Mouse (Mus musculus) kidney, postnatal 0 days (tissue): ENCODE results near the gene Ergic1. TPM values are rescaled to one million over a fixed set of nuclear protein-coding genes. Genes with fewer than 3 reads are reported as not detected.

Source experiments
- ATAC-seq: fragments of 200-750 bp; cut with Nextera tagmentation; replicated peaks from 2 replicates; pipeline ENCODE4 v1.8.0; 2017; ENCODE audit warnings: low read depth, moderate number of reproducible peaks, moderate TSS enrichment, moderate library complexity; ENCODE audit not compliant: low FRiP score
- DNase-seq: peaks from one replicate; pipeline ENCODE4 v3.0.0-alpha.2; 2016; ENCODE audit warnings: low spot score
- H3K27ac ChIP-seq: fragments of 300-500 bp; sonication (generic); 2 replicates; pipeline ENCODE4 v1.5.1; 2014; ENCODE audit warnings: mild to moderate bottlenecking
- H3K27me3 ChIP-seq: fragments of 300-500 bp; sonication (generic); 2 replicates; pipeline ENCODE4 v1.6.1; 2014; ENCODE audit warnings: low read length, mixed read lengths; ENCODE audit not compliant: insufficient read depth
- H3K36me3 ChIP-seq: fragments of 300-500 bp; sonication (generic); 2 replicates; pipeline ENCODE4 v1.6.1; 2014; ENCODE audit warnings: low read length, mixed read lengths; ENCODE audit not compliant: insufficient read depth
- H3K4me1 ChIP-seq: fragments of 300-500 bp; sonication (generic); replicated peaks from 2 replicates; pipeline ENCODE4 v1.6.1; 2014; ENCODE audit warnings: antibody characterized with exemption, low read length, mixed read lengths; ENCODE audit not compliant: insufficient read depth
- H3K4me2 ChIP-seq: fragments of 300-500 bp; sonication (generic); 2 replicates; pipeline ENCODE4 v1.6.1; 2014; ENCODE audit warnings: mild to moderate bottlenecking, low read length, moderate library complexity, mixed read lengths
- H3K4me3 ChIP-seq: fragments of 300-500 bp; sonication (generic); replicated peaks from 2 replicates; pipeline ENCODE4 v1.5.1; 2014; ENCODE audit warnings: low read depth, low read length
- H3K9ac ChIP-seq: fragments of 300-500 bp; sonication (generic); 2 replicates; pipeline ENCODE4 v1.6.1; 2014; ENCODE audit warnings: low read depth, low read length
- H3K9me3 ChIP-seq: fragments of 300-500 bp; sonication (generic); replicated peaks from 2 replicates; pipeline ENCODE4 v1.6.1; 2016; ENCODE audit warnings: low read length, inconsistent platforms, mixed read lengths
- CTCF ChIP-seq: IDR thresholded peaks from 2 replicates; pipeline ENCODE4 v1.5.1; 2016; ENCODE audit warnings: antibody characterized with exemption, low read depth, mild to moderate bottlenecking, moderate library complexity
- WGBS: fragments of 180-500 bp; shearing (Covaris S2); extraction: QIAGEN DNeasy Blood & Tissue Kit; methylation state at CpG from one replicate; pipeline ENCODE4 v1.1.7; 2014; 5-methylcytosine and 5-hydroxymethylcytosine counted together
- polyA plus RNA-seq: library from polyadenylated mRNA; unstranded; fragments of >200 nt; fragmentation: Nextera tagmentation; extraction: Ambion mirVana; gene quantifications from 2 replicates; pipeline ENCODE4 v1.2.1, GENCODE M21; 2015

The Ergic1 gene
- polyA plus RNA-seq, 1 experiment from 2014 or later: 107 TPM

DNA sequence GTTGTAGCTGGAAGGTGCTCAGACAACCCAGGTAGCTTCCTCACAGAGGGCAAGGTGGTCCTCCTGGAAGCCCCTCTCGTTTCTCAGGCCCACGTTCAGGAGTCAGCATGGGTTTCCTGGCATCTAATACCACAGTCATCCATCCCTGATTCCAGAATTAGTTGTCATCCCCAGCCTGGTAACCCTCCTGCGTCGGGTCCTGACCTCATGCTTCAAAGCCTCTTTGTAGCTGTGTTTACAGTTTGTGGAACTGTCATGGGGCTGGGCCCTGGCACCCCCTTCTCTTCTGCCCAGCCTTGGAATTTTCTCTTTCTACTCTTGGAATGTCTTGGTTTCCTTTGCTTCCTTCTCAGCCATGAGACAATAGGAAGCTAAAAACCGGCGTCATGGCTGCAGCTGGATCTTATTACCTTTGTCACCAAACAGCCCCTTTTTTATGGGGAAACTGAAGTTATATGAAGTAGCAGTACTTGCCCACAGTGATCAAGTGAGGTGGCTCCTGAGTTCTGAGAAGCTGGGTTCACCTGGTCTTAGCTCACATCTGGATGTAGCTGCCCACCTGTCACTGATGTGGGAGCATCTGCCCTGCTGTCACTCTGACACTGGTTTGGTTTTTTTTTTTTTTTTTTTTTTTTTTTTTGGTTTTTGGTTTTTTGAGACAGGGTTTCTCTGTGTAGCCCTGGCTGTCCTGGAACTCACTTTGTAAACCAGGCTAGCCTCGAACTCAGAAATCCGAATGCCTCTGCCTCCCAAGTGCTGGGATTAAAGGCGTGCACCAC is 53.6 kb downstream of the Ergic1 start:
- Histone ChIP-seq H3K36me3 (peaks cover 15% of the 10 kb centered on the region; the same call in 1 of the 2 replicates), H3K9ac (no peak overlapping the region)

DNA sequence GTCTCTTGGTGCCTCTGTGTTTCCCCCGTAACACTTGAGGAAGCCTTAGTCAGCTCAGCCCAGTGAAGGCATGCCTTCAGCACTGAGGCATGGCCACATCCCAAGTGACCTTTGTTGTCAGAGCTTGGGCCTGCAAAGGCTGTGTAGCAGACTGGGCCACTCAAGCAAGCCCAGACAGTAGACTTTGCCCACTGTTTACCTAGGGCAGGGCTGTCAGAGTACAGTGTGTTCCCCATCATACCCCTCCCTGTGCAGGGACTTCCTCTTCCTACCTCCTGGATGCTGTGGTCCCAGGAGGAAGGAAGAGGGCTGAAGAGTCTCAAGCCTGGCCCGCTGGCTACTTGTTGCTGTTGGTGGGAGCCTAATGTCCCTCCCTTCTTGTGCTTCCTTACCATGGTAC is 55.4 kb downstream of the Ergic1 start:
- Histone ChIP-seq H3K4me3 (no peak overlapping the region), H3K27me3 (no peaks in the 10 kb centered on the region), H3K9me3 (no peaks in the 10 kb centered on the region), H3K9ac (no peak overlapping the region), H3K4me1 (peaks cover 12% of the 10 kb centered on the region; the same call in 1 of the 2 replicates), H3K4me2 (no peak overlapping the region), H3K27ac (peak overlapping the region; percentile 73), H3K36me3 (peaks cover 13% of the 10 kb centered on the region; the same call in 1 of the 2 replicates)
- TF ChIP-seq CTCF: no peak
- 66% methylated on average over 2 of the region's 2 CpGs for WGBS
- ATAC-seq: peak; percentile 91
- peak; percentile 46 for DNase-seq

More for the DNA sequence above, 53.6 kb downstream of the Ergic1 start:
- ATAC-seq: no peak
- no peaks in the 10 kb centered on the region for H3K27me3 ChIP-seq
- no peak overlapping the region for H3K4me2 ChIP-seq
- peaks cover 11% of the 10 kb centered on the region; the same call in 1 of the 2 replicates for H3K4me1 ChIP-seq
- no peak overlapping the region for H3K27ac ChIP-seq
- no peak for TF ChIP-seq CTCF
- no peak for DNase-seq
- 77% methylated on average over 9 of the region's 9 CpGs for WGBS
- no peaks in the 10 kb centered on the region for H3K9me3 ChIP-seq
- H3K4me3 ChIP-seq: no peak overlapping the region

DNA sequence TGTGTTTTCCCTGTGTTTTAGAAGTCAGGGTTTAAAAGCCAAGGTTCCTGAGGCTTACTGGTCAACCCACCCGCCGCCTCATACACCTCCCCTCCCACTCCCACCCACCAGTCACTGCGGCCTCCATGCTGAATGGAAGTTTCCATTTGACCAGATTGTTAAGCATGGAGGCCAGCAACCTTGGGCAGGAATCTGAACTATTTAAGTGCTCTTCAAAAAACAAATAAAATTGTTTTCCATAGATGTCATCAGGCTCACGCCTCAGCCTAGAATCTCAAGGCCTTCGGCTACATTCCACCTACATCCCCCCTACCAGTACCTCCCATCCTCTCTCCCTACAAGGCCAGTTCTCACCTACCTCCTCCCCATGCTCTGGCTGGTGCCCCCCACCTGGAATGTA is 57.2 kb downstream of the Ergic1 start:
- H3K9ac ChIP-seq: no peak overlapping the region
- no peaks in the 10 kb centered on the region for H3K9me3 ChIP-seq
- H3K27ac ChIP-seq: no peak overlapping the region
- WGBS: 72% methylated on average over 5 of the region's 5 CpGs
- H3K27me3 ChIP-seq: no peaks in the 10 kb centered on the region
- peaks cover 14% of the 10 kb centered on the region for H3K36me3 ChIP-seq
- peaks cover 15% of the 10 kb centered on the region; the same call in 1 of the 2 replicates for H3K4me1 ChIP-seq
- DNase-seq (no peak), ATAC-seq (no peak)
- no peak overlapping the region for H3K4me3 ChIP-seq
- no peak for TF ChIP-seq CTCF
- H3K4me2 ChIP-seq: no peak overlapping the region

DNA sequence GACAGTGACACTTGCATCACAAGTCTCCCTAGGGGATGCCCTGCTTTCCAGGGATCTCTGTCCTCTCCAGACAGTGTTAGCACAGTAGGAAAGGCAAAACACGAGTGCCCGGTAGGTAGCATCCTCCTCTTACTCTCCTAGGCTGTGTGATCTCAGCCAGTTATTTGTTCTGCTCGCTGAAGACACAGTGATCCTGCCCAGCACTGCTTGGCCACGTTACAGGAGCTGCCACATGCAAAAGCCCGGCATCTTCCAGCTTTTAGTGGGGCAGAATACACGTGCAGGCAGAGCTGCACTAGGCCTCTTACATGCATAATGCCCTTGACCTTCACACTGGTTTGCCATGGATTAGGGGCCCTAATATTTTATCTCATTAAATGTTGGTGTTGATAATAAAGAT is 58.3 kb downstream of the Ergic1 start:
- Histone ChIP-seq H3K4me3 (no peak overlapping the region), H3K4me1 (peaks cover 15% of the 10 kb centered on the region; the same call in 1 of the 2 replicates), H3K4me2 (no peak overlapping the region), H3K27me3 (no peaks in the 10 kb centered on the region), H3K36me3 (peaks cover 20% of the 10 kb centered on the region), H3K9ac (no peak overlapping the region), H3K9me3 (no peaks in the 10 kb centered on the region), H3K27ac (no peak overlapping the region)
- no peak for TF ChIP-seq CTCF
- WGBS: 88% methylated on average over 6 of the region's 6 CpGs
- no peak for DNase-seq
- no peak for ATAC-seq

DNA sequence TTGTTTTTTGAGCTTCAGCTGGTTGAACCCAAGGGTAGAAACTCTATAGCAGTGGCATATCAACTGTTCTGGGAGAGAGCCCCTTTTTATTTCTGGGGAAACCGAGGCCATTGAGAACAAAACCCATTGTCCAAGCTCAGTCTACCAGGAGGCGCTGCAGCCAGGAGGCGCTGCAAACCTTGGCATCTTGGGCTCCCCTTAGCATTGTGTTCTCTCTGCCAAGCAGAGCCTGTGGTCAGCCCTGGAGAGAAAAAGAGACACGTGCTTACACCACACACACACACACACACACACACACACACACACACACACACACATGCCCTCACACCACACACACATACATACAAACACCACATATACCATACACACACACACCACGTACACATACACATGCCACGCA is 59.0 kb downstream of the Ergic1 start:
- H3K4me3 ChIP-seq: no peak overlapping the region
- peak overlapping the region; percentile 83 for H3K27ac ChIP-seq
- ATAC-seq (no peak), DNase-seq (no peak)
- peaks cover 15% of the 10 kb centered on the region; the same call in 1 of the 2 replicates for H3K4me1 ChIP-seq
- H3K36me3 ChIP-seq: peaks cover 23% of the 10 kb centered on the region
- no peak overlapping the region for H3K4me2 ChIP-seq
- 92% methylated on average over 6 of the region's 6 CpGs for WGBS
- peak; percentile 19; the same call in 1 of the 2 replicates for TF ChIP-seq CTCF
- no peaks in the 10 kb centered on the region for H3K9me3 ChIP-seq
- H3K27me3 ChIP-seq: no peaks in the 10 kb centered on the region
- H3K9ac ChIP-seq: no peak overlapping the region

DNA sequence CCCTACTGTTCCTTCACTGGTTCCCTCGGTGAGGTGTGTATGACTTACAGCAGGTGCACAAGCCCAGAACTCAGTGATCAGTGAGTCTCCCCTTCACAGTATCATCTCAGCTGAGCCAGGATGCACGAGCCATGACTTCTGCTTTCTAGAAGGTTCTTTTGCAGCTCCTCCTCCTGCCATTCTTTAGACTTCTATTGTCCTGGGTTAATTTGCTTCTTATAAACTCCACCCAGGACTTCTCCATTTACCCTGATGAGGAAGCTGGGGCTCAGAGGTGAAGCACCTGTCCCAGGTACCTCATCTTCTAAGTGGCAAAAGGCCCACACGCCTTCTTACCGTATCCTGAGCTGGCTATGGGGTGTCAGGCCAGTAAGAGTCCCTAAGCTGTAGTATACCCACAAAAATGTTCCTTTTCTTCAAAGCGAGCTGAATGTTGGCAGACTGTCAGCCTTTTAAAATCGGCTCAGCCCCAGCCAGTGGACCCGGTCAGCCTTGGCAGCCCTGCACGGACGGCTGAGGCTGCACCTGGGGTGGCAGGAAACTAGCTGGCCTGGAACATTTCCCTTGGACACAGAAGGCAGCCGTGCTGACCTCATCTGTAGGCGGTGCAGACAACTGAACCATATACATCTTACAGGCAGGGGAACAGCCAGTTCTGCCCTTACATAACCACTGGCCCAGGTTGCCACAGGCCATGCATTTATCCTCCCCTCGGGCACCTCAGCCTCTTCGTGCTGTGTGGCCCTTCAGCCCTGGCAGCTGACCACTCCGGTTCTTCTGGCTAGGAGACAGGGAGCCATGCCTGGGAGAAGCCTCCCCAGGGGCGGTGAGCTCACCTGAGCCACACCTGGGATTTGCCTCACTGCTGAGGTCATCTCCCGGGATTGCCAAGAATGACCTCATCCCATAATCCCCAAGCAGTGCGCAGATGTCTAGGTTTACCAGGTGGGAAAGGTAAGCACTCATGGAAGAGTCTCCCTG is 59.8 kb downstream of the Ergic1 start:
- H3K27me3 ChIP-seq: no peaks in the 10 kb centered on the region
- WGBS: 48% methylated on average over 17 of the region's 17 CpGs
- H3K9ac ChIP-seq: peak overlapping the region; percentile 31; the same call in 1 of the 2 replicates
- no peak overlapping the region for H3K4me3 ChIP-seq
- no peaks in the 10 kb centered on the region for H3K9me3 ChIP-seq
- peaks cover 29% of the 10 kb centered on the region for H3K36me3 ChIP-seq
- no peak for TF ChIP-seq CTCF
- peak; percentile 78 for ATAC-seq
- H3K4me2 ChIP-seq: peak overlapping the region; percentile 6
- peaks cover 15% of the 10 kb centered on the region; the same call in 1 of the 2 replicates for H3K4me1 ChIP-seq
- peak overlapping the region; percentile 83 for H3K27ac ChIP-seq
- DNase-seq: peak; percentile 79
